Mouse (Mus musculus): ENCODE results near the gene Coro2a.

GRCm38 (mm10) chr4:46535840-46536361, 66.1 kb downstream of the Coro2a start, which contains the start of gene Trim14:
- no peak for TF ChIP-seq MAFK (IDR thresholded peaks at IDR 0.05; ENCODE audit: insufficient read depth, low read depth, low read length)
- no peak for TF ChIP-seq ZNF384 (IDR thresholded peaks at IDR 0.05; ENCODE audit: low read depth, low read length)
- TF ChIP-seq ZC3H11A (IDR thresholded peaks at IDR 0.05; ENCODE audit: borderline replicate concordance, low read depth, low read length), result no peak
- TF ChIP-seq CHD2 (IDR thresholded peaks at IDR 0.05; ENCODE audit: low read depth, low read length), result no peak

All from ES-E14 (cell line).